Mouse (Mus musculus) lung, embryonic 14.5 days (tissue): ENCODE measurements around the gene Cstl1. TPM values are rescaled to one million over a fixed set of nuclear protein-coding genes. Genes with fewer than 3 reads are reported as not detected.
"Not testable (repeated sequence)": the region's sequence is repeated elsewhere in the genome, so short reads cannot be mapped to it uniquely, and the experiment has no call there.

ENCODE experiments used
- ATAC-seq: fragments of 200-750 bp; cut with Nextera tagmentation; 2 replicates; pipeline ENCODE4 v1.8.0; 2017; ENCODE audit warnings: mild to moderate bottlenecking, moderate TSS enrichment, moderate library complexity; ENCODE audit not compliant: insufficient read depth
- DNase-seq: peaks from one replicate; pipeline ENCODE4 v3.0.0-alpha.2; 2015
- H3K27ac ChIP-seq: fragments of 300-500 bp; sonication (generic); 2 replicates; pipeline ENCODE4 v1.5.1; 2014; ENCODE audit warnings: low read depth, mild to moderate bottlenecking, moderate library complexity
- H3K27me3 ChIP-seq: fragments of 300-500 bp; sonication (generic); 2 replicates; pipeline ENCODE4 v1.6.1; 2014; ENCODE audit warnings: low read length, control low read depth; ENCODE audit not compliant: insufficient read depth
- H3K36me3 ChIP-seq: fragments of 300-500 bp; sonication (generic); 2 replicates; pipeline ENCODE4 v1.6.1; 2014; ENCODE audit warnings: control low read depth; ENCODE audit not compliant: insufficient read depth
- H3K4me1 ChIP-seq: fragments of 300-500 bp; sonication (generic); 2 replicates; pipeline ENCODE4 v1.6.1; 2014; ENCODE audit warnings: antibody characterized with exemption, control low read depth; ENCODE audit not compliant: insufficient read depth
- H3K4me2 ChIP-seq: fragments of 300-500 bp; sonication (generic); 2 replicates; pipeline ENCODE4 v1.6.1; 2014; ENCODE audit warnings: mild to moderate bottlenecking
- H3K4me3 ChIP-seq: fragments of 300-500 bp; sonication (generic); 2 replicates; pipeline ENCODE4 v1.5.1; 2014; ENCODE audit warnings: low read depth, low read length
- H3K9ac ChIP-seq: fragments of 300-500 bp; sonication (generic); 2 replicates; pipeline ENCODE4 v1.6.1; 2014
- H3K9me3 ChIP-seq: fragments of 300-500 bp; sonication (generic); 2 replicates; pipeline ENCODE4 v1.6.1; 2016; ENCODE audit warnings: low read depth, low read length, control low read depth
- CTCF ChIP-seq: IDR thresholded peaks from 2 replicates; pipeline ENCODE4 v1.5.1; 2016; ENCODE audit warnings: antibody characterized with exemption, low read depth
- WGBS: fragments of 180-500 bp; shearing (Covaris S2); extraction: QIAGEN DNeasy Blood & Tissue Kit; methylation state at CpG from one replicate; pipeline ENCODE4 v1.1.7; 2014; 5-methylcytosine and 5-hydroxymethylcytosine counted together
- polyA plus RNA-seq: library from polyadenylated mRNA; unstranded; fragments of >200 nt; fragmentation: Nextera tagmentation; extraction: Ambion mirVana; gene quantifications from 2 replicates; pipeline ENCODE4 v1.2.1, GENCODE M21; 2014

Gene Cstl1
- polyA plus RNA-seq, 1 experiment from 2014 or later, result not detected

DNA sequence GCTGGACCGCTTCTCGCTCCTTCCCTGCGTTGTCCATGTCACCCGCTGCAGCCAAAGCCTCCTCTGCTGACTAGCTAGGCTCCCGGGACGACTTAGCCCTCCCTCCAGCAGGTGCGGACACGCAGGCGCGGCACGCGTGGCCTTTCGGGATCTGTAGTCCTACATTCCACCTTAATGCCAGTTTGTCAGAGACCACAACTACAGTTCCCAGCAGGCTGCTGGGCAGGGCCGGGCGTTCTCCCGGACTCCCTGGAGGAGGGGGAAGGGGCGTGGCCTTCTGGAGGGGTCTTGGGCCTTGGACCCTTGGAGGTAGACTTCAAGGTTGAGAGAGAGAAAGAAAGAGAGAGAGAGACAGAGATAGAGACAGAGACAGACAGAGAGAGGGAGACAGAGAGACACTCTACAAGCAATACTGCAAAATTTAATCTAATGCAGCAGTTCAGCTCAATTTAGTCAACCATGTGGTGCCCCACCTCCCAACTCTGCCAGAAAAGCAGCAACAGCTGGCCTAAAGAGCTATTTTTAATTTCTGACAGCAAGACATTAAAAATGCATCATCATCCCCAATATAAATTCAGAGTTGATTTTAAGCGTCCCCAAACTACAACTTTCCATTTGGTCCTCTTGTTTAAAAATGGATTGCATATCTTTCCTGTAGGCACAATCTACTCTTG lies 17.7 kb upstream of the Cstl1 start, which contains the start of gene Napb:
Gene Napb (minus strand): TSS at position 141 of the 674 bp plus-strand sequence.
- H3K4me2 ChIP-seq, result peak within 1 kb of the TSS; percentile 84
- H3K9me3 ChIP-seq, result no peaks in the 10 kb centered on the region
- H3K27ac ChIP-seq, result no peak within 1 kb of the TSS
- DNase-seq (peak; percentile 94), ATAC-seq (peak; percentile 100)
- H3K4me3 ChIP-seq, result peak within 1 kb of the TSS; percentile 72
- no peaks in the 10 kb centered on the region for H3K36me3 ChIP-seq
- WGBS, result 2% methylated on average over 18 of the region's 18 CpGs
- H3K9ac ChIP-seq, result peak within 1 kb of the TSS; percentile 75
- TF ChIP-seq CTCF, result no peak
- H3K4me1 ChIP-seq, result 0 out of 2 replicates have a peak, but pooled peaks cover 4% of the 10 kb centered on the region
- H3K27me3 ChIP-seq, result no peaks in the 10 kb centered on the region

DNA sequence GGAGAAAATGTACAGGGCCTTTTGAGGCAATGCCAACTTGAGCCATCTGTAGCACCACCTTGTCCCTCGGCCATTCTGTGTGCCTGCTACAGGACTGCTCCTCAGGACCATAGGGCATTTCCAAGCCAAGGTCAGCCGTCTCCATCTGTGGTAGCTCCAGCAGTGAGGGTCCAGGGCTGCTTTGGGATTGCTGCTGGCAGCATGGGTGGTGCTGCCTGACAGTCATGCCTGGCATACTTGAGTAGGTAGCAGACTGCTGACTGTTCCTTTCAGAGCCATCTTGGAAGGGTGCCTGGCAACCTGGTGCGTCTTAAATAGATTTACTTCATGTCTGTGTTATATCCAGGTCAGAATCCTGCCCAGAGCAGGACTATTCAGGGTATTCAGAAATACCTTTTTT lies 7.2 kb upstream of the Cstl1 start:
- ATAC-seq (no peak), DNase-seq (no peak)
- H3K9ac ChIP-seq, result no peak overlapping the region
- H3K27me3 ChIP-seq, result no peaks in the 10 kb centered on the region
- H3K27ac ChIP-seq, result no peak overlapping the region
- 75% methylated on average over 3 of the region's 3 CpGs for WGBS
- no peak overlapping the region for H3K4me3 ChIP-seq
- H3K36me3 ChIP-seq, result no peaks in the 10 kb centered on the region
- no peak for TF ChIP-seq CTCF
- no peaks in the 10 kb centered on the region for H3K9me3 ChIP-seq
- H3K4me1 ChIP-seq, result no peaks in the 10 kb centered on the region
- no peak overlapping the region for H3K4me2 ChIP-seq

DNA sequence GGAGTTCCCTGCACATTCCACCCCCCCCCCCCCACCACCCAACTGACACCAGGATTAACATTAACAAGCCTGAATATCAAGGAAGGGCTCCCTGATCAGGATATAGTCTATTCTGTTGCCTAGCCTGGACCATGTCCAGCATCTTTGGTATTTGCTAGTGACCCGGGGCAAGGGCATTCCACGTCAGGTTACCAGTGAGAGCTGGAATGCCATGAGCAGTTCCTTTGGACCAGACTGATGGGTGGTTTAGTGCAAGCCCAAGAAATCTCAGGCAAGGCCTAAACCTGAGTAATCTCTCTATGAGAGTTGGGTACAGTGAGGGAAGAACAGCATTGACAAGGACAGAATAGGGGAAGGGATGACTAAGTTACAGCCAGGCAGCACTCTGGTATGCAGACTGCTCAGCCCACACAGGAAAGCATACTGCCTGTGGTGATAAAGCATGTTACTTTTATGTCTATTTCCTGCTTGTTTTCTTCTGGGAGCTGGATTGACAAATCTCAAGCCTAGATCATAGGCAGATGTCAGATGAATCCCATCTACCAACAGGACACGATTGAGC lies 6.2 kb upstream of the Cstl1 start:
- Histone ChIP-seq H3K9me3 (no peaks in the 10 kb centered on the region), H3K4me2 (no peak overlapping the region), H3K27ac (no peak overlapping the region), H3K36me3 (no peaks in the 10 kb centered on the region), H3K4me3 (no peak overlapping the region), H3K9ac (no peak overlapping the region), H3K4me1 (no peaks in the 10 kb centered on the region), H3K27me3 (no peaks in the 10 kb centered on the region)
- no peak for TF ChIP-seq CTCF
- ATAC-seq, result no peak
- WGBS, result 74% methylated on average over 3 of the region's 3 CpGs
- no peak for DNase-seq

DNA sequence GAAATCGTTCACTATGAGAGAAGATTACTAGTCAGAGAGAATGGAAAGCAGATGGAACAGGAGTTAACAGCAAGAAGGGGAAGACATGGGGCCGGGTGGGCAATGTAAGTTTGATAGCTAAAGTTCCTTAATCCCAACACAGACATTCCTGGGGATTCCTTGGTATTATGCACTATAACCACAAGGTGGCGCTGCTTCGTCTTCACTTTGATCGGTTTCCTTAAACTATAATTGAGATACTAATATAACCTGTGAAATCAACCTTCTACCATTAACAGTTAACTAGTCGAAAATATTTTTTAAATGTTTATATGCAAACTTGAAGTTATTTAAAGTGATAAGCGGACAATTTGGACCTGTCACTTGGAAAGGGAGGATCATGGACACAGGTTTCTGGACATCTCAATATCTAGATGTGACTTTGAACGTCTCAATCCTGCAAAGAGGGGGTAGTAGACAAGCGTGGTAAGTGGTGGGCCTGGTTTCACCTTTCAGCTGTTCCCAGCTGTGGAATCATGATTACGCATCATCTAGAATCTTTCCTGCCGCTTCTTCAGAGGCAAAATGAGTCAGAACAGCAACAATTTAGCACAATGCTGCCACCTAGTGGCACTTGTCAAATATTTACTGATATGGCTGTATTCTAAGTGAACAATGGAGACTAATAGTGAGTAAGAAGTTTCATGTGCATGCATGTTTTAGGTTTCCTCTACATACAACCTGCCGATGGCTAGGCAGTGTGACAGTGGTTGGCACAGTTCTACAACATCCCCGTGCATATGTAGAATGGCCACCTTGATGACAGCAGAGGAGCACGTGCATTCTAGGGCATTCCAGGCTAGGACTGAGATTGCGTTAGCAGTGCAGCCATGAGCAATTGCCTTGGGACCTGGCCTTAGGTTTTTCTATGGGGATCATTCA lies 2.0 kb downstream of the Cstl1 start:
- H3K9ac ChIP-seq, result no peak overlapping the region
- peak overlapping the region; percentile 56 for H3K4me2 ChIP-seq
- TF ChIP-seq CTCF, result peak; percentile 76
- no peaks in the 10 kb centered on the region for H3K9me3 ChIP-seq
- peak; percentile 91 for ATAC-seq
- no peaks in the 10 kb centered on the region for H3K36me3 ChIP-seq
- peak overlapping the region; percentile 11; the same call in 1 of the 2 replicates for H3K4me3 ChIP-seq
- H3K4me1 ChIP-seq, result no peaks in the 10 kb centered on the region
- peak; percentile 97 for DNase-seq
- H3K27ac ChIP-seq, result no peak overlapping the region
- WGBS, result 14% methylated on average over 15 of the region's 15 CpGs
- no peaks in the 10 kb centered on the region for H3K27me3 ChIP-seq

DNA sequence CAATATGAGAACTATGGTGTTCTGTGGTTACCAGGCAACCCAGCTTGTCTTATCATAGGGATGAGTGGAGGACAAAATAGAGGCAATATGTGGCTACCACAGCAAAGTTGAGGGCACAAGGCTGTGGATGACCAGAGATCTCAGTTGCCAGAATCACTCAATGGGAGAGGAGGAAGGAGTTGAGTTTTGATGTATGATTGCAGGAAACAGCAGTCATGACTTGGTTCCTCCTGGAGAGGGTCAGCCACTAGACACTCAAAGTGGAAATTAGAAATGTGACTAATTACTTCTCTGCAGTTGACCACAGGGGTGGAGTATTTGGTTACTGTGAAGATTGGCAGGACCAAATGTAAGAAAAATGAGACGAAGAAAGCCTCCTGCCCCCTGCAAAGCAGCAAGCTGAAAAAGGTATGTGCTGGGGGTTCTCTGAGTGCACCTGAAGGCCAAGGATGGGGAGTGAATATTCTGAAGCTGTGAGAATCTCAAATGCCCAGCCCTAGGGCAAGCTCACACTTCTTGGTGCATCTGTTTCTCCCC lies 4.2 kb downstream of the Cstl1 start:
- Histone ChIP-seq H3K4me2 (no peak overlapping the region), H3K27ac (no peak overlapping the region), H3K36me3 (no peaks in the 10 kb centered on the region), H3K9ac (no peak overlapping the region), H3K4me1 (no peaks in the 10 kb centered on the region), H3K9me3 (no peaks in the 10 kb centered on the region), H3K27me3 (no peaks in the 10 kb centered on the region), H3K4me3 (no peak overlapping the region)
- TF ChIP-seq CTCF, result no peak
- DNase-seq, result no peak
- no peak for ATAC-seq
- 70% methylated on average over 1 of the region's 1 CpGs for WGBS

DNA sequence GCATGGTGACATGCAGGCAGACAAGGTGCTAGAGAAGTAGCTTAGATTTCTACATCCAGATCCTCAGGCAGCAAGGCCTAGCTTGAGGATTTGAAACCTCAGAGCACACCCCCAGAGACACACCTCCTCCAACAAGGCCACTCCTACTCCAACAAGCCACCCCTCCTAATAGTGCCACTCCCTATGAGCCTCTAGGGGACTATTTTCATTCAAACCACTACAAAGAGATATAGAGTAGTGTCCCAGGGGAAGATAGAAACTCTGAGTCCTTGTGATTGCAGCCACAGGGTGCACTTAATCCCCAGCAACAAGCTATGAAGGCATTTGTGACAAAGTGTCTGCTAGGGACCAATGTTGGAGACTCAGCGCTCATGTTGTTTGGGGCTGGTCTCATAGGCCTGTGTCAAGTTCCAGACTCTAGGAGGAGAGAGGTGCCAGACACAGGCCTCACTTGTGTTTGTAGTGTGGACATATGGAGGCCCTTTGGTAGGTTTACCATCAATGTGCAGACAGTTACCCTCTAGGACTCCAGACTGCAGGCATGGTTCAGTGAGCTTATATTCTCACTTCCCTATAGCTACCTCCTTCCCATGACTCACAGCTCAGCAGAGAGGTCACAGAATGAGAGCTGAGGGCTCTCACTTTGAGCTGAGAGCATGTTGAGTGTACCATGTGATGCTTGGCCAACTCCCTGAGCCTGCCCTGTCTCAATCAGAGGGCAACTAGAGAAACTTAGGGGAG lies 13.7 kb downstream of the Cstl1 start:
- H3K4me3 ChIP-seq, result no peak overlapping the region
- H3K27me3 ChIP-seq, result no peaks in the 10 kb centered on the region
- no peaks in the 10 kb centered on the region for H3K9me3 ChIP-seq
- no peak overlapping the region for H3K27ac ChIP-seq
- no peak for DNase-seq
- no peaks in the 10 kb centered on the region for H3K36me3 ChIP-seq
- no peak for TF ChIP-seq CTCF
- ATAC-seq, result no peak
- no peaks in the 10 kb centered on the region for H3K4me1 ChIP-seq
- WGBS, result 90% methylated on average over 1 of the region's 1 CpGs
- no peak overlapping the region for H3K4me2 ChIP-seq
- H3K9ac ChIP-seq, result no peak overlapping the region

DNA sequence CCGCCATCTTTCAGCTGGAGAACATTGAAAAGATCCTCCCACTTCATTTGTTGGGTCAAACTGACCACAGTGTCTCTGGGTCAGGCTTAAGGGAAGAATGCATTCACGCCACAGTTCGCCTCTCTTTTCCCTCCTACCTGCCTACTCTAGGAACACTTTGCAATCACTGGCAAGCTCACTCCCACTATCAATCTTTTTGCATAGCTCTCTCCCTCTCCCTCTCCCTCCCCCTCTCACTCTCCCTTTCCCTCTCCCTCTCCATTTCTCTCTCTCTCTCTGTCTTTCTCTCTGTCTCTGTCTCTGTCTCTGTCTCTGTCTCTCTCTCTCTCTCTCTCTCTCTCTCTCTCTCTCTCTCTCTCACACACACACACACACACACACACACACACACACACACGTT lies 21.2 kb downstream of the Cstl1 start, which contains the start of gene Cst11:
Gene Cst11 (minus strand): TSS at position 101 of the 400 bp plus-strand sequence.
- not testable (repeated sequence) for H3K4me2 ChIP-seq, H3K9ac ChIP-seq
- 74% methylated on average over 4 of the region's 4 CpGs for WGBS

More for the DNA sequence above, 21.2 kb downstream of the Cstl1 start, which contains the start of gene Cst11:
- not testable (repeated sequence) for H3K9me3 ChIP-seq, H3K27me3 ChIP-seq, H3K4me1 ChIP-seq, ATAC-seq, DNase-seq, H3K36me3 ChIP-seq, H3K4me3 ChIP-seq, H3K27ac ChIP-seq
